Mouse (Mus musculus) stomach, postnatal 0 days (tissue): ENCODE data around the gene Elf2. TPM values are rescaled to one million over a fixed set of nuclear protein-coding genes. Genes with fewer than 3 reads are reported as not detected.

ENCODE experiments used
- ATAC-seq: fragments of 200-750 bp; cut with Nextera tagmentation; 2 replicates; pipeline ENCODE4 v1.8.0; 2017; ENCODE audit not compliant: low FRiP score, low TSS enrichment
- DNase-seq: peaks from one replicate; pipeline ENCODE4 v3.0.0-alpha.2; 2016; ENCODE audit warnings: low spot score
- H3K27ac ChIP-seq: fragments of 300-500 bp; sonication (generic); replicated peaks from 2 replicates; pipeline ENCODE4 v1.5.1; 2014; ENCODE audit warnings: mild to moderate bottlenecking, control low read depth
- H3K27me3 ChIP-seq: fragments of 300-500 bp; sonication (generic); 2 replicates; pipeline ENCODE4 v1.6.1; 2014; ENCODE audit warnings: low read length; ENCODE audit not compliant: control insufficient read depth, insufficient read depth
- H3K36me3 ChIP-seq: fragments of 300-500 bp; sonication (generic); 2 replicates; pipeline ENCODE4 v1.6.1; 2014; ENCODE audit warnings: low read length, mixed read lengths; ENCODE audit not compliant: control insufficient read depth, insufficient read depth
- H3K4me1 ChIP-seq: fragments of 300-500 bp; sonication (generic); replicated peaks from 2 replicates; pipeline ENCODE4 v1.6.1; 2014; ENCODE audit warnings: antibody characterized with exemption; ENCODE audit not compliant: control insufficient read depth, insufficient read depth
- H3K4me2 ChIP-seq: fragments of 300-500 bp; sonication (generic); replicated peaks from 2 replicates; pipeline ENCODE4 v1.6.1; 2014; ENCODE audit warnings: low read depth, mild to moderate bottlenecking, control low read depth, moderate library complexity
- H3K4me3 ChIP-seq: fragments of 300-500 bp; sonication (generic); 2 replicates; pipeline ENCODE4 v1.5.1; 2014; ENCODE audit warnings: low read depth, low read length, control low read depth
- H3K9ac ChIP-seq: fragments of 300-500 bp; sonication (generic); 2 replicates; pipeline ENCODE4 v1.6.1; 2014; ENCODE audit warnings: mild to moderate bottlenecking, low read length, control low read depth, mixed read lengths
- H3K9me3 ChIP-seq: fragments of 300-500 bp; sonication (generic); 2 replicates; pipeline ENCODE4 v1.6.1; 2016; ENCODE audit warnings: low read length; ENCODE audit not compliant: control insufficient read depth
- CTCF ChIP-seq: IDR thresholded peaks from 2 replicates; pipeline ENCODE4 v1.5.1; 2016; ENCODE audit warnings: antibody characterized with exemption, low read depth, mild to moderate bottlenecking, moderate library complexity
- EP300 ChIP-seq: optimal IDR thresholded peaks from 2 replicates; pipeline ENCODE3; 2016; ENCODE audit warnings: antibody characterized with exemption
- WGBS: fragments of 180-500 bp; shearing (Covaris S2); extraction: QIAGEN DNeasy Blood & Tissue Kit; methylation state at CpG from one replicate; pipeline ENCODE4 v1.1.7; 2014; 5-methylcytosine and 5-hydroxymethylcytosine counted together
- polyA plus RNA-seq: library from polyadenylated mRNA; unstranded; fragments of >200 nt; fragmentation: Nextera tagmentation; extraction: Ambion mirVana; gene quantifications from 2 replicates; pipeline ENCODE4 v1.2.1, GENCODE M21; 2015

Elf2 gene
- polyA plus RNA-seq, 1 experiment from 2014 or later: 36.3 TPM

DNA sequence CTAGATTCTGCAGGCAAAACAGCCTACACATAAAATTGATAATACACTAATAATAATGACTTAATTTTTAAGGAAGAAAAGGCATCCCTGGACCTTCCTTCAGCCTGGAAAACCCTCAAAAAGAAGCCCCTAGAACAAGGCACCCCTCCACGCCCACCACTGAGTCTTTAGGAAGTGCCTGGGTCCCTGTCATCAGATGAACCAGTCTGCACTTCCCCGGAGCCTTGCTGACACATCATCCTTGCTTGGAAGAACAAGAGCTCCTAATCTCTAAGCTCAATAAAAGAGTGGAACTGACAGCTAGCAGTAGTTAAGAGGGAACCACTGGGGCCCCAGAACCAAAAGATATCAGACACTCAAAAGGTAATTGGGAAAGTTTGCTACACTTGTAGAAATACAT, 33.8 kb downstream of the Elf2 start:
- Histone ChIP-seq H3K4me1 (no peaks in the 10 kb centered on the region), H3K9me3 (no peaks in the 10 kb centered on the region), H3K9ac (no peak overlapping the region), H3K36me3 (0 out of 2 replicates have a peak, but pooled peaks cover 9% of the 10 kb centered on the region), H3K4me3 (no peak overlapping the region), H3K4me2 (no peak overlapping the region), H3K27ac (no peak overlapping the region), H3K27me3 (no peaks in the 10 kb centered on the region)
- no peak for ATAC-seq
- 82% methylated on average over 2 of the region's 2 CpGs for WGBS
- peak; percentile 7 for DNase-seq
- no peak for TF ChIP-seq CTCF
- TF ChIP-seq EP300: no peak

DNA sequence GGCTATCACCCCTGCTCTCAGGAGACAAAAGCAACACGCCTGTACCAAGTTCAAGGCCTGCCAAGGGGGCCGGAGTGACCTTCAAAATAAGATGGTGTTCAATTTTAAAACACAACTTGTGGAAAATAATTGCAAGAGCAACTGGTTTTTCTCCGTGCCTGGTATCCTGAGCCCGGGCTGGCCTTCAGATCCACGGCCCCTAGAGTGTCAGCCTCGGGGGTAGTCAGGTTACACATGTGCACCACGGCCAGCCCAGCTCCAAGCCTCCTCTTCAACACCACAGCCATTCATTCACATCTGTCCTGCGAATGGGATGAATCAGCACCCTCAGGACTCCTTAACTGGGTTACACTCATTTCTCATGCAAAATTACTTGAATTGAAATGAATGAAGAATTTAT, 34.5 kb downstream of the Elf2 start:
- H3K4me2 ChIP-seq: no peak overlapping the region
- no peak overlapping the region for H3K27ac ChIP-seq
- no peak for ATAC-seq
- peak; percentile 9 for DNase-seq
- 85% methylated on average over 8 of the region's 8 CpGs for WGBS
- no peaks in the 10 kb centered on the region for H3K27me3 ChIP-seq
- H3K9me3 ChIP-seq: no peaks in the 10 kb centered on the region
- 0 out of 2 replicates have a peak, but pooled peaks cover 9% of the 10 kb centered on the region for H3K36me3 ChIP-seq
- H3K9ac ChIP-seq: no peak overlapping the region
- no peak overlapping the region for H3K4me3 ChIP-seq
- H3K4me1 ChIP-seq: no peaks in the 10 kb centered on the region
- no peak for TF ChIP-seq CTCF
- TF ChIP-seq EP300: no peak

DNA sequence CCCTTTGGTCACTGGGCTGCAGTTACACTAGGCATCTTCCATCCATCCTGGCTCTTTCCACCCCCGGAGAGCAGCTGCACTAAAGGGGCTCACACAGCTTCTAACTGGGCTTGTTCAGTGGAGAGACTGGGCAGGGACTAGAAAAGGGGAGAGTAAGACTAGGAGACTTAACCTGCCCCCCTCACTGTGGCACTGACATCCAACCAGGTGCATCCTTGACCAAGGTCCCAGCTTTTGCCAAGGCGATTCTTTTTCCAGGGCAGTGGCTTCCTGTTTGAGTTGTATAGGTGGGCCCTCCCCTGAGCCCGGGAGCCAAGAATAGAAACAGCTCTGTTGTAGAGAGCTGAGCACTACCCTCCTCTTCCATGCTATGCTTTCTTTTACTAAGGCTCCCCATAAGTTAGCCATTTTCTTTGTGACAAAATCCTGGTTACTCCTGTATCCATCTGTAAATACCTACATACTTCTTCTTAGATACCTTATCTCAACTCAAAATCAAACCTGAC, 37.4 kb downstream of the Elf2 start:
- Histone ChIP-seq H3K4me1 (no peaks in the 10 kb centered on the region), H3K36me3 (0 out of 2 replicates have a peak, but pooled peaks cover 6% of the 10 kb centered on the region), H3K9ac (no peak overlapping the region), H3K27me3 (no peaks in the 10 kb centered on the region), H3K4me3 (no peak overlapping the region), H3K9me3 (no peaks in the 10 kb centered on the region), H3K27ac (no peak overlapping the region), H3K4me2 (no peak overlapping the region)
- DNase-seq (peak; percentile 9), ATAC-seq (no peak)
- 75% methylated on average over 3 of the region's 3 CpGs for WGBS
- no peak for TF ChIP-seq EP300
- no peak for TF ChIP-seq CTCF

DNA sequence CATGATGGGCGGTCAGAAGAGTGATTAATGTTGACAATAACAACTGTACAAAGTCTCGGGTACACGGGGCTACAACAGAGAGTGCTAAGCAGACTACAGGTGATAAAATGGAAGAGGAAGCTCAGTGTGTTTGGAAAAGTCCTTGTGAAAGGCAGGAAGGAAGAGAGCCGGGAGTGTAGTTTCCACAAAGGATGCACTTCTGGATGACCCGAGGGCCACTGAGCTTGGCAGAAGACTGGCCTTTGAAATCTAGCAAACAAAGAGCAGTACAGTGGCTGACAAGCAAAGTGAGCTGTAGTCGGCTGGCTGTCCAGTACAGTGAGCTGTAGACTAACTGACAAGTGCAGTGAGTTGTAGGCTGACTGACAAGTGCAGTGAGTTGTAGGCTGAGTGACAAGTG, 38.9 kb downstream of the Elf2 start:
- Histone ChIP-seq H3K4me2 (no peak overlapping the region), H3K36me3 (0 out of 2 replicates have a peak, but pooled peaks cover 2% of the 10 kb centered on the region), H3K27ac (no peak overlapping the region), H3K4me3 (no peak overlapping the region), H3K9me3 (no peaks in the 10 kb centered on the region), H3K27me3 (no peaks in the 10 kb centered on the region), H3K4me1 (no peaks in the 10 kb centered on the region), H3K9ac (no peak overlapping the region)
- TF ChIP-seq EP300: no peak
- no peak for TF ChIP-seq CTCF
- DNase-seq (peak; percentile 11), ATAC-seq (no peak)
- WGBS: 73% methylated on average over 6 of the region's 6 CpGs

DNA sequence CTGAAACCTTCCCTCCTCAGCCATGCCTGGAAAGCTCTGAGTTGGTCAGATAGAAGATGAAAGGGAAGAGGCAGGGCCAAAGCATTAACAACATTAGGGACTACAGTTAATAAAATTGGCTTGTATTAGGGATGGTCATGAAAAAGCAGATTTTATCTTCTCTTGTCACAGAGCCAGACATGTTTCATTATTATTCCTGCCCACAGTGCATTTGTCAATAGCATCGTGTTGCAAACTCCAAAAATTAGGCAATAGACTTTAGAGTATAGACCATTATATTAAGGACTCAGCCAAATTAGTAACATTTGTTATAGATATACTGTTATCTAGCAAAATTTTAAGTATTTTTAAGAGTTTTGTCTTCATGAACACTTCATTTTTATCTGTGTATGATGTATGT, 43.7 kb downstream of the Elf2 start:
- H3K9me3 ChIP-seq: no peaks in the 10 kb centered on the region
- no peak for ATAC-seq
- TF ChIP-seq CTCF (no peak), EP300 (no peak)

DNA sequence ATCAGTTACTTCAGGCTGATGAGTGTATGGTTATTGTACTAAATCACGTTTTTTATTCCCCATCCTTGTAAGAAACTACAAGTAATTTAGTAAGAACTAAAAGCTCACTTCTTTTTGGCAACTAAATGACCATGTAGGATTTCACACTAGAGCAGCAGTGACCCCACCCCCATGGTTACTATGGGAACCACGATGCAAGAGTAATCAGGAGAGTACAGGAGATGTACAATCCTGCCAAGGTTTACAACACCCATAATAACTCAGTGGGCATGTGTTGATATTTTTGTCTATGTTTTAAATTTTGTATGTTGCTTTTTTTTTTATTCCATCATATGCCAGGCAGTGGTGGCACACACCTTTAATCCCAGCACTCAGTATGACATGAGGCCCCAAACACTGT, 45.2 kb downstream of the Elf2 start:
- no peak for ATAC-seq
- WGBS: 65% methylated on average over 2 of the region's 2 CpGs

More for the DNA sequence above, 43.7 kb downstream of the Elf2 start:
- H3K9ac ChIP-seq: no peak overlapping the region
- DNase-seq: no peak
- no peak overlapping the region for H3K4me2 ChIP-seq
- WGBS: 66% methylated on average over 1 of the region's 1 CpGs
- no peak overlapping the region for H3K27ac ChIP-seq
- no peaks in the 10 kb centered on the region for H3K36me3 ChIP-seq
- no peak overlapping the region for H3K4me3 ChIP-seq
- H3K4me1 ChIP-seq: no peaks in the 10 kb centered on the region
- no peaks in the 10 kb centered on the region for H3K27me3 ChIP-seq

More for the DNA sequence above, 45.2 kb downstream of the Elf2 start:
- no peak overlapping the region for H3K27ac ChIP-seq
- H3K9ac ChIP-seq: no peak overlapping the region
- H3K4me1 ChIP-seq: no peaks in the 10 kb centered on the region
- no peak overlapping the region for H3K4me2 ChIP-seq
- no peak for DNase-seq
- TF ChIP-seq EP300 (no peak), CTCF (no peak)
- no peaks in the 10 kb centered on the region for H3K9me3 ChIP-seq
- H3K4me3 ChIP-seq: no peak overlapping the region
- H3K27me3 ChIP-seq: no peaks in the 10 kb centered on the region
- no peaks in the 10 kb centered on the region for H3K36me3 ChIP-seq
